Mouse (Mus musculus) hindbrain, embryonic 11.5 days (tissue): Measurements from ENCODE around the gene Padi1. TPM values are rescaled to one million over a fixed set of nuclear protein-coding genes. Genes with fewer than 3 reads are reported as not detected.

ENCODE experiments used
- ATAC-seq: fragments of 200-750 bp; cut with Nextera tagmentation; 2 replicates; pipeline ENCODE4 v1.8.0; 2017; ENCODE audit warnings: mild to moderate bottlenecking, moderate TSS enrichment, moderate library complexity; ENCODE audit not compliant: low FRiP score
- DNase-seq: peaks from one replicate; pipeline ENCODE4 v3.0.0-alpha.2; 2015; ENCODE audit warnings: low spot score
- H3K27ac ChIP-seq: fragments of 300-500 bp; sonication (generic); 2 replicates; pipeline ENCODE4 v1.5.1; 2014; ENCODE audit warnings: mild to moderate bottlenecking, low read depth, low read length
- H3K27me3 ChIP-seq: fragments of 300-500 bp; sonication (generic); 2 replicates; pipeline ENCODE4 v1.6.1; 2014; ENCODE audit warnings: mild to moderate bottlenecking, low read length, moderate library complexity, mixed read lengths; ENCODE audit not compliant: control insufficient read depth, insufficient read depth
- H3K36me3 ChIP-seq: fragments of 300-500 bp; sonication (generic); 2 replicates; pipeline ENCODE4 v1.6.1; 2014; ENCODE audit warnings: mild to moderate bottlenecking, low read length, moderate library complexity, mixed read lengths; ENCODE audit not compliant: control insufficient read depth, insufficient read depth
- H3K4me1 ChIP-seq: fragments of 300-500 bp; sonication (generic); replicated peaks from 2 replicates; pipeline ENCODE4 v1.6.1; 2014; ENCODE audit warnings: low read length, mixed read lengths; ENCODE audit not compliant: control insufficient read depth, insufficient read depth
- H3K4me2 ChIP-seq: fragments of 300-500 bp; sonication (generic); replicated peaks from 2 replicates; pipeline ENCODE4 v1.6.1; 2014; ENCODE audit warnings: mild to moderate bottlenecking, low read depth, low read length
- H3K4me3 ChIP-seq: fragments of 300-500 bp; sonication (generic); 2 replicates; pipeline ENCODE4 v1.5.1; 2014; ENCODE audit warnings: low read depth, low read length
- H3K9ac ChIP-seq: fragments of 300-500 bp; sonication (generic); 2 replicates; pipeline ENCODE4 v1.6.1; 2014; ENCODE audit warnings: low read depth, low read length
- H3K9me3 ChIP-seq: fragments of 300-500 bp; sonication (generic); 2 replicates; pipeline ENCODE4 v1.6.1; 2016; ENCODE audit warnings: low read length; ENCODE audit not compliant: control insufficient read depth
- WGBS: fragments of 180-500 bp; shearing (Covaris S2); extraction: QIAGEN DNeasy Blood & Tissue Kit; methylation state at CpG from one replicate; pipeline ENCODE4 v1.1.7; 2014; 5-methylcytosine and 5-hydroxymethylcytosine counted together
- polyA plus RNA-seq: library from polyadenylated mRNA; unstranded; fragments of >200 nt; fragmentation: Nextera tagmentation; extraction: Ambion mirVana; gene quantifications from 2 replicates; pipeline ENCODE4 v1.2.1, GENCODE M21; 2014

Padi1 gene
- polyA plus RNA-seq, 1 experiment from 2014 or later: 0.05 TPM

DNA sequence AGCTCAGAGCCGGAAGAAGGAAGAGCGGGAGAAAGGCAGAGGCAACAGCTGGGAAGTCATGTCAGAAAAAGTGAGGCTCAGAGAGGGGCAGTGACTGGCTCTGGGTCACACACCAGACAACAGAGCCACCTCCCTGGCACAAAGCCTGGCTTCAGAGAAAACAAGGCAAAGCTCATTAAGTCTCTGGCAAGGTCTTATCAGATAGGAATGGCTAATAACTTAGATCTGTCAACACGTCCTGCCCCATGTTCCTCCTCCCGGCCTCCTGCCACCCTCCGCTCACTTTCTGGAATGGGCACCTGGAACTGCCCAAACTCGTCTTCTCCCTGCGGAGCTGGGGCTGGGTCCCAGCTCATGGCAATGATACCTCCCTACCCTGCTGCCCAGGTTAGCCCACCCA is 12.2 kb upstream of the Padi1 start:
- H3K4me3 ChIP-seq: no peak overlapping the region

GRCm38 (mm10) chr4:140857041-140857440 is 11.5 kb upstream of the Padi1 start:
- ATAC-seq (no peak), DNase-seq (no peak)
- no peak overlapping the region for H3K4me3 ChIP-seq
- no peak overlapping the region for H3K4me2 ChIP-seq
- no peaks in the 10 kb centered on the region for H3K4me1 ChIP-seq
- WGBS: 86% methylated on average over 5 of the region's 5 CpGs
- no peaks in the 10 kb centered on the region for H3K36me3 ChIP-seq
- no peak overlapping the region for H3K27ac ChIP-seq
- H3K27me3 ChIP-seq: no peaks in the 10 kb centered on the region
- no peak overlapping the region for H3K9ac ChIP-seq
- no peaks in the 10 kb centered on the region for H3K9me3 ChIP-seq

More for the DNA sequence above, 12.2 kb upstream of the Padi1 start:
- H3K4me1 ChIP-seq: no peaks in the 10 kb centered on the region
- no peak overlapping the region for H3K27ac ChIP-seq
- no peaks in the 10 kb centered on the region for H3K9me3 ChIP-seq
- H3K9ac ChIP-seq: no peak overlapping the region
- 83% methylated on average over 7 of the region's 7 CpGs for WGBS
- H3K27me3 ChIP-seq: no peaks in the 10 kb centered on the region
- H3K4me2 ChIP-seq: no peak overlapping the region
- H3K36me3 ChIP-seq: no peaks in the 10 kb centered on the region
- DNase-seq (no peak), ATAC-seq (no peak)

DNA sequence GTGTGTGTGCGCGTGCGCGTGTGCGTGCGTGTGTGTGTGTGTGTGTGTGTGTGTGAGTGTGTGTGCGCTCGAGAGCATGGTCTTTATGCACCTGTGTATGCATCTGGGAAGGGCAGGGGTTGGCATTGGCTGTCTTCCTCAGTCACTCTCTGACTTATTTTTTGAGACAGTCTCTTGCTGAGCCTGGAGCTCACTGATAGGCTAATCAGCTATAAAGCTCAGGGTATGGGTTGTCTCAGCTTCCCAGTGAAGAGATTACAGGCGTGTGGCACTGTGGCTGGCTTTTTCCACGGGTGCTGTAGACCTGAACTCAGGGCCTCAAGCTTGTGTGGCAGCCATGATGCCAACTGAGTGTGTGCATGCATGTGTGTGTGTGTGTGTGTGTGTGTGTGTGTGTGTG is 9.6 kb upstream of the Padi1 start:
- H3K9ac ChIP-seq: no peak overlapping the region
- 91% methylated on average over 10 of the region's 10 CpGs for WGBS
- H3K27ac ChIP-seq: no peak overlapping the region
- no peaks in the 10 kb centered on the region for H3K36me3 ChIP-seq
- H3K4me3 ChIP-seq: no peak overlapping the region
- no peaks in the 10 kb centered on the region for H3K4me1 ChIP-seq
- no peaks in the 10 kb centered on the region for H3K27me3 ChIP-seq
- H3K9me3 ChIP-seq: no peaks in the 10 kb centered on the region
- H3K4me2 ChIP-seq: no peak overlapping the region
- ATAC-seq: no peak
- no peak for DNase-seq

- H3K4me3 ChIP-seq: no peak overlapping the region
- H3K9ac ChIP-seq: no peak overlapping the region
- H3K9me3 ChIP-seq: no peaks in the 10 kb centered on the region
- ATAC-seq (no peak), DNase-seq (no peak)
- 78% methylated on average over 10 of the region's 10 CpGs for WGBS
- no peaks in the 10 kb centered on the region for H3K27me3 ChIP-seq
- H3K36me3 ChIP-seq: no peaks in the 10 kb centered on the region
- H3K4me2 ChIP-seq: no peak overlapping the region
- H3K27ac ChIP-seq: no peak overlapping the region
- H3K4me1 ChIP-seq: no peaks in the 10 kb centered on the region
These were observed 8.9 kb upstream of the Padi1 start for GRCm38 (mm10) chr4:140854455-140854864.

- H3K27ac ChIP-seq: no peak overlapping the region
- H3K4me3 ChIP-seq: no peak overlapping the region
- H3K4me2 ChIP-seq: no peak overlapping the region
- H3K27me3 ChIP-seq: no peaks in the 10 kb centered on the region
- no peaks in the 10 kb centered on the region for H3K36me3 ChIP-seq
- WGBS: 65% methylated on average over 8 of the region's 8 CpGs
- DNase-seq: no peak
- no peak overlapping the region for H3K9ac ChIP-seq
- no peaks in the 10 kb centered on the region for H3K4me1 ChIP-seq
- H3K9me3 ChIP-seq: no peaks in the 10 kb centered on the region
- no peak for ATAC-seq
These were observed 8.0 kb upstream of the Padi1 start for GRCm38 (mm10) chr4:140853626-140854025.

GRCm38 (mm10) chr4:140849310-140849709 is 3.7 kb upstream of the Padi1 start:
- Histone ChIP-seq H3K4me1 (no peaks in the 10 kb centered on the region), H3K27me3 (no peaks in the 10 kb centered on the region), H3K4me2 (no peak overlapping the region), H3K9ac (no peak overlapping the region), H3K36me3 (no peaks in the 10 kb centered on the region), H3K27ac (no peak overlapping the region), H3K4me3 (no peak overlapping the region), H3K9me3 (no peaks in the 10 kb centered on the region)
- WGBS: 67% methylated on average over 11 of the region's 11 CpGs
- DNase-seq: peak; percentile 35
- 0 out of 2 replicates have a peak, but pooled peaks have one; percentile 14 for ATAC-seq

DNA sequence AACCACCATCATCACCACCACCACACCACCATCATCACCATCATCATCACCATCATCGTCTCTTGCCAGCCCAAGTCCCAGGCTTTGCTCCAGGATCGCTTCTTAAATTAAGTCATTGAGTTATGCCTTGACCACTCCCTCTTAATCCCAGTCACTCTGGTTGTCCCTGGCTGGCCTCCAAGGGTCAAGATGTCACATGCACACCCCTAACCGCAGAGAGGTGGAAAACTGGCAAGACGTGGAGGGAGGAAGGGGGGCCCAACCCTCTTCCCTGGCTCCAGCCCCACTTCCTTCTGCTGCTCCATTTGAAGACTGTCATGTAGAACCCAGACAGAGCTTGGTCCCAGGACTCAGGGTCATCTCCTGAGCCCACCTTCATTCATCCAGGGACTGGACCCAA is 587 bp downstream of the Padi1 start:
- no peak for ATAC-seq
- Histone ChIP-seq H3K27ac (no peak overlapping the region), H3K9me3 (no peaks in the 10 kb centered on the region), H3K9ac (no peak overlapping the region), H3K36me3 (no peaks in the 10 kb centered on the region), H3K27me3 (no peaks in the 10 kb centered on the region), H3K4me2 (no peak overlapping the region), H3K4me1 (no peaks in the 10 kb centered on the region), H3K4me3 (no peak overlapping the region)
- no peak for DNase-seq
- WGBS: 76% methylated on average over 4 of the region's 4 CpGs

GRCm38 (mm10) chr4:140843670-140844280 is 1.8 kb downstream of the Padi1 start:
- Histone ChIP-seq H3K4me1 (no peaks in the 10 kb centered on the region), H3K36me3 (no peaks in the 10 kb centered on the region), H3K4me2 (no peak overlapping the region), H3K4me3 (no peak overlapping the region), H3K27me3 (no peaks in the 10 kb centered on the region), H3K9me3 (no peaks in the 10 kb centered on the region), H3K9ac (no peak overlapping the region), H3K27ac (no peak overlapping the region)
- ATAC-seq (0 out of 2 replicates have a peak, but pooled peaks have one; percentile 19), DNase-seq (no peak)
- 69% methylated on average over 15 of the region's 15 CpGs for WGBS

- Histone ChIP-seq H3K36me3 (no peaks in the 10 kb centered on the region), H3K4me3 (no peak overlapping the region), H3K4me1 (no peaks in the 10 kb centered on the region), H3K27ac (no peak overlapping the region), H3K27me3 (no peaks in the 10 kb centered on the region), H3K4me2 (no peak overlapping the region), H3K9me3 (no peaks in the 10 kb centered on the region), H3K9ac (no peak overlapping the region)
- ATAC-seq: no peak
- no peak for DNase-seq
- 83% methylated on average over 1 of the region's 1 CpGs for WGBS
These were observed 2.7 kb downstream of the Padi1 start for GRCm38 (mm10) chr4:140842909-140843308.
